Mouse (Mus musculus): ENCODE results near the gene Tut1.

Gene Tut1

GRCm38 (mm10) chr19:8953135-8954039 lies at the start of gene Tut1:
Gene Tut1, plus strand, starts transcription at chr19:8953847.
- peak; percentile 94 for DNase-seq

- no peak for DNase-seq
Measured at GRCm38 (mm10) chr19:8908531-8908930, 45.1 kb upstream of the Tut1 start.

- DNase-seq: no peak
Measured at GRCm38 (mm10) chr19:8911810-8912209, 41.8 kb upstream of the Tut1 start.

- DNase-seq: no peak
Measured at GRCm38 (mm10) chr19:8914212-8914611, 39.4 kb upstream of the Tut1 start.

GRCm38 (mm10) chr19:8919000-8919399 lies 34.6 kb upstream of the Tut1 start:
- DNase-seq: no peak

- no peak for DNase-seq
Measured at GRCm38 (mm10) chr19:8919684-8920072, 34.0 kb upstream of the Tut1 start.

- peak; percentile 98 for DNase-seq
Measured at GRCm38 (mm10) chr19:8920073-8920736, 33.4 kb upstream of the Tut1 start, which contains the start of gene B3gat3. Gene B3gat3, plus strand, starts transcription at chr19:8920374.

- peak; percentile 21 for DNase-seq
Measured at GRCm38 (mm10) chr19:8920836-8921291, 32.8 kb upstream of the Tut1 start.

GRCm38 (mm10) chr19:8921741-8922140 lies 31.9 kb upstream of the Tut1 start:
- no peak for DNase-seq

GRCm38 (mm10) chr19:8926766-8927165 lies 26.9 kb upstream of the Tut1 start:
- no peak for DNase-seq

- no peak for DNase-seq
Measured at GRCm38 (mm10) chr19:8927891-8928525, 25.6 kb upstream of the Tut1 start.

- no peak for DNase-seq
Measured at GRCm38 (mm10) chr19:8928689-8929223, 24.9 kb upstream of the Tut1 start.

GRCm38 (mm10) chr19:8929224-8930088 lies 24.2 kb upstream of the Tut1 start, which contains the start of the genes Rom1 and Eml3:
Gene Rom1, minus strand, starts transcription at chr19:8929356.
Gene Eml3, plus strand, starts transcription at chr19:8929552.
- DNase-seq: peak; percentile 95

GRCm38 (mm10) chr19:8930117-8930516 lies 23.5 kb upstream of the Tut1 start:
- no peak for DNase-seq

GRCm38 (mm10) chr19:8930771-8931170 lies 22.9 kb upstream of the Tut1 start:
- no peak for DNase-seq

GRCm38 (mm10) chr19:8936736-8937135 lies 16.9 kb upstream of the Tut1 start:
- no peak for DNase-seq

- DNase-seq: no peak
Measured at GRCm38 (mm10) chr19:8940526-8941133, 13.0 kb upstream of the Tut1 start.

GRCm38 (mm10) chr19:8941136-8941514 lies 12.5 kb upstream of the Tut1 start:
- no peak for DNase-seq

GRCm38 (mm10) chr19:8941515-8942217 lies 12.0 kb upstream of the Tut1 start, which contains the start of gene Mta2:
Gene Mta2, plus strand, starts transcription at chr19:8941875.
- peak; percentile 95 for DNase-seq

GRCm38 (mm10) chr19:8942276-8942964 lies 11.2 kb upstream of the Tut1 start:
- no peak for DNase-seq

Data from kidney, adult 18-20 months (tissue).